Mouse (Mus musculus) heart, embryonic 10.5 days (tissue): Measurements from ENCODE around the gene Zfp788. TPM values are rescaled to one million over a fixed set of nuclear protein-coding genes. Genes with fewer than 3 reads are reported as not detected.
"Not testable (repeated sequence)": the region's sequence is repeated elsewhere in the genome, so short reads cannot be mapped to it uniquely, and the experiment has no call there.

Source experiments
- DNase-seq: peaks from one replicate; pipeline ENCODE4 v3.0.0-alpha.2; 2017; ENCODE audit warnings: low spot score
- H3K27ac ChIP-seq: fragments of 300-500 bp; sonication (generic); 2 replicates; pipeline ENCODE4 v1.5.1; 2016; ENCODE audit warnings: mild to moderate bottlenecking
- H3K27me3 ChIP-seq: fragments of 300-500 bp; sonication (generic); 2 replicates; pipeline ENCODE4 v1.6.1; 2016; ENCODE audit warnings: mild to moderate bottlenecking; ENCODE audit not compliant: poor library complexity, insufficient read depth, severe bottlenecking
- H3K36me3 ChIP-seq: fragments of 300-500 bp; sonication (generic); 2 replicates; pipeline ENCODE4 v1.6.1; 2016; ENCODE audit warnings: mild to moderate bottlenecking, moderate library complexity
- H3K4me1 ChIP-seq: fragments of 300-500 bp; sonication (generic); 2 replicates; pipeline ENCODE4 v1.6.1; 2016; ENCODE audit warnings: mild to moderate bottlenecking
- H3K4me3 ChIP-seq: fragments of 300-500 bp; sonication (generic); 2 replicates; pipeline ENCODE4 v1.5.1; 2016; ENCODE audit warnings: mild to moderate bottlenecking, moderate library complexity
- H3K9me3 ChIP-seq: fragments of 300-500 bp; sonication (generic); 2 replicates; pipeline ENCODE4 v1.6.1; 2016; ENCODE audit warnings: mild to moderate bottlenecking, moderate library complexity
- WGBS: fragments of 180-500 bp; shearing (Covaris S2); methylation state at CpG from one replicate; pipeline ENCODE4 v1.1.7; 2016; 5-methylcytosine and 5-hydroxymethylcytosine counted together
- polyA plus RNA-seq: library from polyadenylated mRNA; unstranded; fragments of >200 nt; fragmentation: Nextera tagmentation; extraction: Ambion mirVana; gene quantifications from 2 replicates; pipeline ENCODE4 v1.2.1, GENCODE M21; 2016

The Zfp788 gene
- polyA plus RNA-seq: 6.4 and 8.9 TPM in 2 replicates

GRCm38 (mm10) chr7:41632409-41633220 lies at the start of gene Zfp788:
TSS of gene Zfp788 (plus strand) at chr7:41633203.
- H3K27ac ChIP-seq: peak within 1 kb of the TSS; percentile 92
- no peaks in the 10 kb centered on the region for H3K4me1 ChIP-seq
- DNase-seq: peak; percentile 97
- H3K27me3 ChIP-seq: no peaks in the 10 kb centered on the region
- no peaks in the 10 kb centered on the region for H3K9me3 ChIP-seq
- peaks cover 37% of the 10 kb centered on the region for H3K36me3 ChIP-seq
- H3K4me3 ChIP-seq: peak within 1 kb of the TSS; percentile 79
- 1% methylated on average over 27 of the region's 27 CpGs for WGBS

GRCm38 (mm10) chr7:41587831-41588230 lies 45.2 kb upstream of the Zfp788 start:
- H3K4me3 ChIP-seq, DNase-seq, H3K9me3 ChIP-seq, H3K27me3 ChIP-seq, H3K4me1 ChIP-seq, H3K27ac ChIP-seq, H3K36me3 ChIP-seq: not testable (repeated sequence)

GRCm38 (mm10) chr7:41598615-41599014 lies 34.4 kb upstream of the Zfp788 start:
- H3K4me1 ChIP-seq: no peaks in the 10 kb centered on the region
- 44% methylated on average over 5 of the region's 5 CpGs for WGBS
- no peak for DNase-seq
- peak overlapping the region; percentile 68 for H3K4me3 ChIP-seq
- no peaks in the 10 kb centered on the region for H3K9me3 ChIP-seq
- H3K36me3 ChIP-seq: no peaks in the 10 kb centered on the region
- H3K27me3 ChIP-seq: no peaks in the 10 kb centered on the region
- peak overlapping the region; percentile 83 for H3K27ac ChIP-seq

DNA sequence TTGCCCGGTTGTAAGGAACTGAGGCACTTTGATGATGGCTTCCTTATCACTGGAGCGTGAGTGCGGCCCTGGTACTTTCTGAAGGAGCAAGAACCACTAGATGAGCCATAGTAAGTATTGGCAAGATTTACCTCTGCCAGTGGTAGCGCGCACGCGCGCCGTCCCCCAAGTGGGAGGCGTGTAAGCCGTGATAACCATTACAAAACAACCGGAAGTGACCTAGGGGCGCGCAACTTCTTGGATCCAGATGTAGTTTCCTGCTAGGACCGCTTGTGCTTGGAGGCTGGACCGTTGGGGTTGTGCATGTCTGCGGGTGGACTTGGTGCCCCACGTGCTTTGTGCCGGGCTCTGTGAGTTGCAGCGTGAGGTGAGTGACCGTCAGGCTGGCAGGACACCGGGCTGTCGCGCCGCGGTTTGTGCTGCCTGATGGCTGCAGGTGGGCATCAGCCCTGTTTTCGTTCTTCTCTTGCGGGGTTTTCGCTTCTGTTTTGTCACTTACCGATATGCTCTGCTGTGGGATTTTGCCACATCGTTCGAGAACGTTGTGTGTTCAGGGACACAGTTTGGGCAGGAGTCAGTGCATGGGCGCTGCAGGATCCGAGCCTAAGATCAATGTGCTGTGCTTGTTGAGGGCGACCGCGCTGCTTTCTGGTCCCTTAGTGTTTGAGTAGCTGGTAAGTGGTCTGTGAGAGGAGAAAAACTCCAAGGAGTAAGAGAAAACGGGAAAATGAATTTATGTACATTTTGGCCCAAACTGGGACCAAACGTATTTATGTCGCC lies 33.8 kb upstream of the Zfp788 start, which contains the start of gene 2610021A01Rik:
TSS of gene 2610021A01Rik (plus strand) at position 197 of the 780 bp plus-strand sequence.
- Histone ChIP-seq H3K4me3 (peak within 1 kb of the TSS; percentile 68), H3K27ac (peak within 1 kb of the TSS; percentile 83), H3K27me3 (no peaks in the 10 kb centered on the region), H3K9me3 (no peaks in the 10 kb centered on the region), H3K4me1 (no peaks in the 10 kb centered on the region), H3K36me3 (no peaks in the 10 kb centered on the region)
- peak; percentile 96 for DNase-seq
- under 1% methylated on average over 41 of the region's 41 CpGs for WGBS

DNA sequence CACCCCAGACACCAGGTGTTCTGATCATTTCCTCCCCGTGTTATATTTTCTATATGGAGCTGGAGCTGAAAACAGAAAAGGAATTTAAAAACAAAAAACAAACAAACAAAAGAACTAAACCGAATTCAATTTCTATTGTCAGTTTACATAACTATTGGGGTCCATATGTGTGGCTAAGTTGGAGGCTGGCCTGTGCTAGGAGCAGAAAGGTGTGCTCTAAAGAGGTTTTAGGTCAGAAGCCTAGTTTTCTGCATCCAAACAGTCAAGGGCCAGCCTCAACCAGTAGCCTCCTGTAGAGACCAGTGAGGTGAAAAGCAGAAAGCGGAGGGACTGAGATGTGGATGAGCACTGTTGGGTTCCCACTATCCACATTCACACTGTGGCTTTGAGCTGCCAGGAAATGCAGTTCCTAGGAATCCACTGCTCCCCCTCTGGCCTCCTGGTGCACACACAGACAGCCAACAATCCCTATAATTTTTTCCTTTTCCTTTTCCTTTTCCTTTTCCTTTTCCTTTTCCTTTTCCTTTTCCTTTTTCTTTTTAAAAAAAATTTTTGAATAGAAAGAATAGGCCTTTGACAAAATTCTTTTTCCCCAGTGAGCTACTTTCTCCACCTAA lies 33.0 kb upstream of the Zfp788 start:
- no peaks in the 10 kb centered on the region for H3K4me1 ChIP-seq
- 19% methylated on average over 3 of the region's 3 CpGs for WGBS
- no peak for DNase-seq
- H3K27me3 ChIP-seq: no peaks in the 10 kb centered on the region
- peak overlapping the region; percentile 68 for H3K4me3 ChIP-seq
- no peaks in the 10 kb centered on the region for H3K9me3 ChIP-seq
- H3K36me3 ChIP-seq: no peaks in the 10 kb centered on the region
- peak overlapping the region; percentile 83; the same call in 1 of the 2 replicates for H3K27ac ChIP-seq

GRCm38 (mm10) chr7:41611654-41612053 lies 21.3 kb upstream of the Zfp788 start:
- Histone ChIP-seq H3K4me3 (no peak overlapping the region), H3K36me3 (peaks cover 44% of the 10 kb centered on the region)
- WGBS: 80% methylated on average over 3 of the region's 3 CpGs

GRCm38 (mm10) chr7:41616241-41616640 lies 16.8 kb upstream of the Zfp788 start:
- not testable (repeated sequence) for H3K27me3 ChIP-seq, H3K9me3 ChIP-seq, H3K4me3 ChIP-seq, H3K4me1 ChIP-seq, H3K27ac ChIP-seq, DNase-seq
- WGBS: 88% methylated on average over 1 of the region's 1 CpGs
- H3K36me3 ChIP-seq: peaks cover 48% of the 10 kb centered on the region

More at GRCm38 (mm10) chr7:41611654-41612053, 21.3 kb upstream of the Zfp788 start:
- Histone ChIP-seq H3K4me1 (no peaks in the 10 kb centered on the region), H3K27me3 (no peaks in the 10 kb centered on the region), H3K27ac (no peak overlapping the region), H3K9me3 (no peaks in the 10 kb centered on the region)
- DNase-seq: no peak

- Histone ChIP-seq H3K27ac (peak overlapping the region; percentile 92), H3K4me3 (peak overlapping the region; percentile 79), H3K4me1 (no peaks in the 10 kb centered on the region), H3K36me3 (peaks cover 42% of the 10 kb centered on the region), H3K27me3 (no peaks in the 10 kb centered on the region), H3K9me3 (0 out of 2 replicates have a peak, but pooled peaks cover under 1% of the 10 kb centered on the region)
- peak; percentile 95 for DNase-seq
- under 1% methylated on average over 26 of the region's 26 CpGs for WGBS
Observed at GRCm38 (mm10) chr7:41633221-41633984, 400 bp downstream of the Zfp788 start.

DNA sequence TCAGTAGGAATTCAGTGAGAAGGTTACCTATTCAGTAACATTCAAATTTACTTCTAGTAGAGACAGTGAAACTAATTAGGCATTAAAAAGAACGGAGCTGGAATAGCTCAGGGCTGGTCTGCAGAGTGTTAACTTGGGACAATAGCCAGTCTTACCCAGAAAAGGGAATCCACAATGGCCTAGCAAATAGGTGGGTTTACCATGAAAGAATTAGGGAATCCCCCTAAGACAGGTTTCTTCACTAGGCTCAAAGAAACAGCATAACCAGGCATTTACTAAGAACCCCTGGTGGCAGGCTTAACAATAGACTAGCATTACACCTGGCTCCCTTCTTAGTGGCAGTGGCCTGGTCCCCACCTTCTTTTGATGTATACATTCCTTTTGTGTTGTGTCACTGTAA lies 41.3 kb downstream of the Zfp788 start:
- WGBS: 53% methylated on average over 1 of the region's 1 CpGs
- not testable (repeated sequence) for DNase-seq, H3K36me3 ChIP-seq, H3K4me3 ChIP-seq, H3K27ac ChIP-seq, H3K9me3 ChIP-seq, H3K27me3 ChIP-seq, H3K4me1 ChIP-seq

Other genes starting within 250 kb of the Zfp788 start
- gene AI987944, start 239.8 kb upstream of the Zfp788 start, polyA plus RNA-seq: 11.2 and 11.9 TPM in 2 replicates
- gene Vmn2r57, start 184.5 kb upstream of the Zfp788 start, polyA plus RNA-seq: 0.17 and 0.20 TPM in 2 replicates
- 0.06 TPM in 1 of 2 replicates, not detected in the other for gene Gm20449, start 133.8 kb upstream of the Zfp788 start, polyA plus RNA-seq
- 7.5 and 8.2 TPM in 2 replicates for gene AW146154, start 133.3 kb upstream of the Zfp788 start, polyA plus RNA-seq
- gene Gm6871, start 59.5 kb upstream of the Zfp788 start, polyA plus RNA-seq: 0.09 TPM in 1 of 2 replicates, not detected in the other
- gene 2610021A01Rik, start 34.0 kb upstream of the Zfp788 start, polyA plus RNA-seq: 8.9 and 10.1 TPM in 2 replicates
- gene Vmn2r58, start 239.5 kb downstream of the Zfp788 start, polyA plus RNA-seq: not detected in 2 replicates